ENCODE assay signal across 10 mouse cellular contexts in genomic region chr2:146787132-146787810, GRCm38 (mm10).
DNase-seq lines count a peak whose midpoint lies in the region; ATAC-seq lines count a peak whose summit lies in the region.
"Had no signal": no experiment of that assay in that cellular context is flagged by ENCODE, and none has a peak within 500 bp of the region (broad histone marks: within the 10 kb centered on the region; RNA-seq: fewer than 3 reads in every experiment).

No protein-coding gene starts in this region.

- peaks cover 16% of the 10 kb centered on the region for H3K4me1 ChIP-seq in hindbrain, embryonic 12.5 days
- peaks cover 18% of the 10 kb centered on the region for H3K4me1 ChIP-seq in midbrain, embryonic 14.5 days (ENCODE audit: control insufficient read depth, insufficient read depth, low read length)

- no peaks in the 10 kb centered on the region for H3K36me3 ChIP-seq in hindbrain, embryonic 12.5 days
- H3K36me3 ChIP-seq in midbrain, embryonic 14.5 days (ENCODE audit: control insufficient read depth, insufficient read depth, low read length) = no peaks in the 10 kb centered on the region

- peak; percentile 71 for DNase-seq in Muller cell, postnatal 12 days (ENCODE audit: inconsistent ontology term)
- DNase-seq in embryo, embryonic 9.5 days (ENCODE audit: extremely low spot score) = peak; percentile 38
- DNase-seq in midbrain, embryonic 14.5 days = peak; percentile 81
- DNase-seq in MN1 (ENCODE audit: low spot score) = no peak
- no peak for DNase-seq in thymus, adult 18-20 months
- DNase-seq in frontal cortex, postnatal 10 days (ENCODE audit: low spot score in 2 of 2) = no peak
- DNase-seq in testis, postnatal 14 days (ENCODE audit: low spot score) = no peak
- DNase-seq: liver, postnatal 0 days had no signal

- 0 out of 2 replicates have a peak overlapping the region, but pooled peaks have one; percentile 33 for H3K9ac ChIP-seq in hindbrain, embryonic 12.5 days
- H3K9ac ChIP-seq in midbrain, embryonic 14.5 days (replicated peaks; ENCODE audit: low read length) = peak overlapping the region; percentile 34
- H3K9ac ChIP-seq: liver, postnatal 0 days had no signal

- peak; percentile 58; the same call in 1 of the 2 replicates for ATAC-seq in hindbrain, embryonic 12.5 days (ENCODE audit: low FRiP score)
- peak; percentile 75 for ATAC-seq in midbrain, embryonic 14.5 days (ENCODE audit: low FRiP score, low TSS enrichment)
- ATAC-seq: liver, postnatal 0 days had no signal

- WGBS in hindbrain, embryonic 12.5 days = 11% methylated on average over 11 of the region's 11 CpGs
- WGBS in midbrain, embryonic 14.5 days = 2% methylated on average over 11 of the region's 11 CpGs

- no peak overlapping the region for H3K4me3 ChIP-seq in hindbrain, embryonic 12.5 days
- no peak overlapping the region for H3K4me3 ChIP-seq in midbrain, embryonic 14.5 days (replicated peaks; ENCODE audit: low read depth, low read length)
- H3K4me3 ChIP-seq: erythroblast, embryonic 14.5 days had no signal

- peak overlapping the region; percentile 31; the same call in 1 of the 2 replicates for H3K4me2 ChIP-seq in hindbrain, embryonic 12.5 days (replicated peaks)
- peak overlapping the region; percentile 40 for H3K4me2 ChIP-seq in midbrain, embryonic 14.5 days (ENCODE audit: low read length)

- H3K27me3 ChIP-seq in hindbrain, embryonic 12.5 days = no peaks in the 10 kb centered on the region
- H3K27me3 ChIP-seq in midbrain, embryonic 14.5 days (ENCODE audit: control insufficient read depth, insufficient read depth, low read length) = peaks cover 3% of the 10 kb centered on the region; the same call in 1 of the 2 replicates

- 0 out of 2 replicates have a peak overlapping the region, but pooled peaks have one; percentile 25 for H3K27ac ChIP-seq in hindbrain, embryonic 12.5 days
- H3K27ac ChIP-seq in midbrain, embryonic 14.5 days (replicated peaks; ENCODE audit: low read depth, low read length) = peak overlapping the region; percentile 66

- no peaks in the 10 kb centered on the region for H3K9me3 ChIP-seq in hindbrain, embryonic 12.5 days (replicated peaks)
- no peaks in the 10 kb centered on the region for H3K9me3 ChIP-seq in midbrain, embryonic 14.5 days (ENCODE audit: control insufficient read depth, low read length)

Comparison
In these comparisons a context has a peak if more than half of its experiments do, and no peak if none do; other contexts are left out.
1. DNase-seq: peak in Muller cell, postnatal 12 days (single experiment), embryo, embryonic 9.5 days (single experiment) and midbrain, embryonic 14.5 days (single experiment); none in MN1 (single experiment), thymus, adult 18-20 months (0 of 2), frontal cortex, postnatal 10 days (0 of 2) and testis, postnatal 14 days (single experiment).